Mouse (Mus musculus) myocyte (in vitro differentiated cells): ENCODE measurements around the gene Plppr5. TPM values are rescaled to one million over a fixed set of nuclear protein-coding genes. Genes with fewer than 3 reads are reported as not detected.

Source experiments
- H3K27me3 ChIP-seq: one replicate; pipeline ENCODE4 v1.6.1; 2011; ENCODE audit not compliant: control insufficient read depth, insufficient read depth, insufficient read length
- H3K36me3 ChIP-seq: one replicate; pipeline ENCODE4 v1.6.1; 2011; ENCODE audit not compliant: control insufficient read depth, insufficient read depth
- H3K4me2 ChIP-seq: one replicate; pipeline ENCODE4 v1.6.1; 2011; ENCODE audit warnings: low read depth, control low read depth
- H3K4me3 ChIP-seq: one replicate; pipeline ENCODE4 v1.5.1; 2011; ENCODE audit warnings: mild to moderate bottlenecking, control low read depth, moderate library complexity
- H3K79me2 ChIP-seq: one replicate; pipeline ENCODE4 v1.6.1; 2011; ENCODE audit not compliant: control insufficient read depth, insufficient read depth
- H3ac ChIP-seq: one replicate; pipeline ENCODE4 v1.6.1; 2011; ENCODE audit not compliant: control insufficient read depth, insufficient read length
- CEBPB ChIP-seq: IDR thresholded peaks from 2 replicates; pipeline ENCODE4 v1.6.1; 2011; ENCODE audit warnings: mild to moderate bottlenecking, moderate library complexity; ENCODE audit not compliant: poor library complexity, insufficient read depth, severe bottlenecking
- E2F4 ChIP-seq: IDR thresholded peaks from one replicate; pipeline ENCODE4 v1.6.1; 2011; ENCODE audit warnings: mild to moderate bottlenecking, control low read depth, moderate library complexity; ENCODE audit not compliant: insufficient read depth
- MAX ChIP-seq: IDR thresholded peaks from one replicate; pipeline ENCODE4 v1.6.1; 2011; ENCODE audit warnings: low read depth, mild to moderate bottlenecking, control low read depth
- MYOD1 ChIP-seq, 3 experiments: IDR thresholded peaks; one replicate each; pipeline ENCODE4 v1.6.1; 2011; ENCODE audit warnings: control low read depth in 2 of 3, low read depth in 2 of 3, mild to moderate bottlenecking in 2 of 3, moderate library complexity in 1 of 3; ENCODE audit not compliant: insufficient read length in 2 of 3, control insufficient read depth in 1 of 3
- MYOG ChIP-seq, 3 experiments: IDR thresholded peaks; one replicate each; pipeline ENCODE4 v1.6.1; 2011; ENCODE audit warnings: control low read depth in 2 of 3, low read depth in 2 of 3, mild to moderate bottlenecking in 2 of 3; ENCODE audit not compliant: insufficient read length in 2 of 3, control insufficient read depth in 1 of 3, insufficient read depth in 1 of 3
- POLR2A ChIP-seq: IDR thresholded peaks from one replicate; pipeline ENCODE4 v1.6.1; 2011; ENCODE audit warnings: low read depth, mild to moderate bottlenecking, control low read depth, moderate library complexity; ENCODE audit not compliant: insufficient read length
- POLR2AphosphoS2 ChIP-seq: IDR thresholded peaks from one replicate; pipeline ENCODE4 v1.6.1; 2011; ENCODE audit warnings: low read depth, control low read depth; ENCODE audit not compliant: insufficient read length
- REST ChIP-seq: IDR thresholded peaks from one replicate; pipeline ENCODE4 v1.6.1; 2011; ENCODE audit warnings: mild to moderate bottlenecking, control low read depth, moderate library complexity; ENCODE audit not compliant: insufficient read depth, insufficient read length
- SRF ChIP-seq: IDR thresholded peaks from one replicate; pipeline ENCODE4 v1.6.1; 2011; ENCODE audit warnings: low read depth; ENCODE audit not compliant: control insufficient read depth, insufficient read length
- TCF12 ChIP-seq: IDR thresholded peaks from one replicate; pipeline ENCODE4 v1.6.1; 2011; ENCODE audit warnings: mild to moderate bottlenecking, control low read depth; ENCODE audit not compliant: poor library complexity, insufficient read depth, severe bottlenecking
- TCF3 ChIP-seq: IDR thresholded peaks from one replicate; pipeline ENCODE4 v1.6.1; 2011; ENCODE audit warnings: low read depth, control low read depth; ENCODE audit not compliant: insufficient read length
- USF1 ChIP-seq: IDR thresholded peaks from one replicate; pipeline ENCODE4 v1.6.1; 2011; ENCODE audit warnings: low read depth, mild to moderate bottlenecking, control low read depth, moderate library complexity
- polyA plus RNA-seq: library from polyadenylated mRNA; unstranded; fragments of >200 nt; fragmentation: generic; extraction: Trizol; gene quantifications from one replicate; pipeline ENCODE4 v1.2.1, GENCODE M21; 2012; ENCODE audit warnings: missing spikeins

Gene Plppr5
- polyA plus RNA-seq, 1 experiment, result not detected

DNA sequence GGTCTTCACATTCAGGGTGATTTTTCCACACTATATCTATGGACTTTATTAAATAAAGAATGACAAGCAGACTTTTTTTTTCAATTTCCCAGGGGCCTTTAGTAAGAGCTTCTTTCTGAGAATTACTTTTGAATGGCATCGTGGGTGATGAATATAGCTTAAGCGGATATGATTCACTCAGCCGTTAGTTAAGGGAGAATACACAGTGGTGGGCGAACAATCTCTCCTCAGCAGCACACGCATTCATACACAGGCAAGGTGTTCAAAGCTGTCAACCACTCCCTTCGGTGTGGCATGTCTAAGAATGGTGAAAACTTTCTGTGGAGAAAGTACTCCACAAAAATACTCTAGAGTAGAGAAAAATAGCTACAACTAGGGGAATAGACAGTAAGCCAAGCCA is 104.6 kb downstream of the Plppr5 start:
- no peaks in the 10 kb centered on the region for H3K36me3 ChIP-seq
- no peak overlapping the region for H3ac ChIP-seq
- H3K4me3 ChIP-seq, result no peak overlapping the region
- no peak for TF ChIP-seq CEBPB
- H3K79me2 ChIP-seq, result no peaks in the 10 kb centered on the region
- H3K27me3 ChIP-seq, result no peaks in the 10 kb centered on the region
- H3K4me2 ChIP-seq, result no peak overlapping the region

DNA sequence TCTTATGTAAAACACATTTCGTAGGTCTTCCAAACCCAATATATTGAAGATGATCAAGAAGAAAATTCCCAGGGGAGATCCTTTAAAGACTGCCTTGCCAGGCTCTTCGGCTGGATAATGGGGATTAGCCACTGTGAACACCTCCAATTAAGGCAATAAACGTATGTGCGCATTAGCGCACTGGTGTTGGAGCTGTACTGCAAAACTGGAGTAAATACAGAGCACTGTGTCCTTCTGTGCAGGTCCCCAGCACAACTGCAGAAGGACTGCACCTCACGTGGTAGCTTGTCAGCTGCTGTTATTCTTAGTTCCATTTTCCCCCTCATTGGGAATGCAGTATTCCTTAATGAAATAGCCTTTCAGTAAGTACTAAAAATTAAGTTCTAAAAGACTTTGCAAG is 110.0 kb downstream of the Plppr5 start:
- TF ChIP-seq E2F4, result no peak
- no peak for TF ChIP-seq MAX
- no peak for TF ChIP-seq TCF3
- no peak for TF ChIP-seq MYOD1 (IDR thresholded peaks at IDR 0.05; ENCODE audit: control insufficient read depth in 1 of 3, insufficient read length in 2 of 3, low read depth in 2 of 3)
- no peak for TF ChIP-seq SRF
- TF ChIP-seq CEBPB, result no peak
- TF ChIP-seq POLR2AphosphoS2, result no peak
- no peak for TF ChIP-seq POLR2A
- TF ChIP-seq TCF12, result no peak
- TF ChIP-seq USF1, result no peak
- TF ChIP-seq MYOG (IDR thresholded peaks at IDR 0.05; ENCODE audit: control insufficient read depth in 1 of 3, insufficient read depth in 1 of 3, insufficient read length in 2 of 3, low read depth in 2 of 3), result no peak
- TF ChIP-seq REST, result no peak
- no peaks in the 10 kb centered on the region for H3K79me2 ChIP-seq
- no peak overlapping the region for H3ac ChIP-seq
- H3K4me3 ChIP-seq, result no peak overlapping the region
- no peak overlapping the region for H3K4me2 ChIP-seq
- H3K27me3 ChIP-seq, result no peaks in the 10 kb centered on the region
- no peaks in the 10 kb centered on the region for H3K36me3 ChIP-seq

DNA sequence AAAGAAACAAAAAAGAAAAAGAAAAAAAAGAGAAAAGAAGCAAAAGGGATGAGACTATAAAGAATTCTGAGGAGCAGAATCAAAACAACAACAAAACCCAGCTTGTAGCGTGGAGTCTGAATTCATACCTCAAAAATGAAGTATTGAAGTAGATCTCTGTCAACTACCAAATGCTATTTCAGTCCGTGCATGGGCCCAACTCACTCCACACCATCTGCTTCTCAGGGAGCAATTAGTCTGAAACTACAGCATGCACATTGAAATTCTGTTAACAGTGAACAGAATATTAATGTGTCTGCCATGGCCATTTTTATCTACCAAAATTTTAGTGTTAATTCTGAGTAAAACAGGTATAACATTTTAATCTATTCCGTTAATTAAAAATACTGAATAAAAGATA is 111.4 kb downstream of the Plppr5 start:
- Histone ChIP-seq H3K79me2 (no peaks in the 10 kb centered on the region), H3K4me3 (no peak overlapping the region), H3ac (no peak overlapping the region), H3K4me2 (no peak overlapping the region), H3K27me3 (no peaks in the 10 kb centered on the region), H3K36me3 (no peaks in the 10 kb centered on the region)
- no peak for TF ChIP-seq POLR2A
- no peak for TF ChIP-seq MYOG (IDR thresholded peaks at IDR 0.05; ENCODE audit: control insufficient read depth in 1 of 3, insufficient read depth in 1 of 3, insufficient read length in 2 of 3, low read depth in 2 of 3)
- TF ChIP-seq POLR2AphosphoS2, result no peak

DNA sequence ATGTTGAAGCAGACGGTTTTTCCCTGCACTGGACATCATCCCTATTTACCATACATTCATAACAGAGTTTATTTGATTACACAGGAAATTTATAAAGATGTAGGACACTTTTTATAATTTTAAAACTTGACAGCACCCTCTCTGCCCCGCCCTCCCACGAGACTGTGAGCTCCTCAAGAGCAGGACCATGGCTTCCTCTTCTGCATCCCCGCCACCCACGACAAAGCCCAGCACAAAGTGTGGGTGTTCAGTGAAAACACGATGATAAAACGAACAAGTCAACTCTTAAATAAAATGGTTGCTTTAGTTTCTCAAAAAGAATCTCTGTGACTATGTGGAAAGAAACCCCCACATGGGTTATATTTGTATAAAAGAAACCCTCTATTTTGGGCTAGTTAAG is 112.0 kb downstream of the Plppr5 start:
- Histone ChIP-seq H3K4me2 (no peak overlapping the region), H3K79me2 (no peaks in the 10 kb centered on the region), H3K36me3 (no peaks in the 10 kb centered on the region), H3K4me3 (no peak overlapping the region), H3K27me3 (no peaks in the 10 kb centered on the region), H3ac (no peak overlapping the region)
- TF ChIP-seq POLR2A (no peak), CEBPB (no peak), TCF12 (no peak), MYOG (IDR thresholded peaks at IDR 0.05; ENCODE audit: control insufficient read depth in 1 of 3, insufficient read depth in 1 of 3, insufficient read length in 2 of 3, low read depth in 2 of 3) (no peak), SRF (no peak), E2F4 (no peak), USF1 (no peak), REST (no peak), MAX (no peak), MYOD1 (IDR thresholded peaks at IDR 0.05; ENCODE audit: control insufficient read depth in 1 of 3, insufficient read length in 2 of 3, low read depth in 2 of 3) (no peak), POLR2AphosphoS2 (no peak), TCF3 (no peak)

DNA sequence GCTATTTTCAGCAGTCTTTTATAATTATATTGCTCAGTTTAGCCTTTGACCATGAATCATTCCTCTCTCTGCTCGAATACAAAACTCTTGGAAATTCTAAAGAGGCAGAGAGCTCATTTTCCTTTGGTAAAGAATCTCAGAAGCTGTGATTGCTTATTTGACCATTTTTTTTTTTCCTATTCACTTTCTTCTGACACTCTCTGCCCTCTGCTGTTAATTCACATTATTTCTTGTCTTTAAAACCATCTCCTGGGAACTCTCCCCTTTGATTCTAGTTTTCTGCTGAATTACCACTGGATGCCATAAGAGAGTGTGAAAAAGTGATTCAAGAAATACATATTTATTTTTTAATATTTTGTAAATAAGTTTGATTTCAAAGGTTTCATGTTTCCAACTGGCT is 120.1 kb downstream of the Plppr5 start:
- no peak overlapping the region for H3ac ChIP-seq
- TF ChIP-seq MYOD1 (IDR thresholded peaks at IDR 0.05; ENCODE audit: control insufficient read depth in 1 of 3, insufficient read length in 2 of 3, low read depth in 2 of 3) (no peak), MAX (no peak), CEBPB (no peak), E2F4 (no peak), POLR2AphosphoS2 (no peak), REST (no peak), TCF3 (no peak), TCF12 (no peak), SRF (no peak)
- H3K36me3 ChIP-seq, result no peaks in the 10 kb centered on the region

DNA sequence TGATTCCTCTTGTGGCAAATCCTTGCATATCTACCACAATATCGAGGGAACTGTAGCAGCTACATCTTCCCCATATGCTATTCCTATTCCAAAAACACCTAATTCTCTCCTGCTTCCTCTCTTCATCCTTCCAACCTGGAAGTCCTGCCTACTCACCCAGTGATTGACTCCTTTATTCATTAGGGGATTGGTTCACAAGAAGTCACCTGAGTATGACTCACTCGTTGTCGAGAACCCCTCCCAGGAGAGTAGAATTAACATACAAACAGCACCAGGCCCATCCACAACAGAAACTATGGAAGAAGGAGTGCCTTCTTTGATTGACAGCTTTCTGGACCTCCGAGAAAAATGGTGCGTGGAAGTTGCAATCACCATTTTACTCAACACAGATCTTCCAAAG is 121.7 kb downstream of the Plppr5 start:
- H3K4me2 ChIP-seq, result no peak overlapping the region
- H3K79me2 ChIP-seq, result no peaks in the 10 kb centered on the region
- no peak overlapping the region for H3ac ChIP-seq
- no peaks in the 10 kb centered on the region for H3K27me3 ChIP-seq
- no peaks in the 10 kb centered on the region for H3K36me3 ChIP-seq
- TF ChIP-seq MAX (no peak), REST (no peak), E2F4 (no peak), TCF12 (no peak), MYOD1 (IDR thresholded peaks at IDR 0.05; ENCODE audit: control insufficient read depth in 1 of 3, insufficient read length in 2 of 3, low read depth in 2 of 3) (no peak), POLR2A (no peak), CEBPB (no peak), POLR2AphosphoS2 (no peak), MYOG (IDR thresholded peaks at IDR 0.05; ENCODE audit: control insufficient read depth in 1 of 3, insufficient read depth in 1 of 3, insufficient read length in 2 of 3, low read depth in 2 of 3) (no peak), TCF3 (no peak), SRF (no peak), USF1 (no peak)
- no peak overlapping the region for H3K4me3 ChIP-seq

More for the DNA sequence above, 120.1 kb downstream of the Plppr5 start:
- Histone ChIP-seq H3K27me3 (no peaks in the 10 kb centered on the region), H3K4me2 (no peak overlapping the region), H3K4me3 (no peak overlapping the region), H3K79me2 (no peaks in the 10 kb centered on the region)
